Mouse (Mus musculus) small intestine, adult 2 months (tissue): ENCODE data around the gene A130010J15Rik.

Source experiments
- CTCF ChIP-seq: fragments of 200-500 bp; IDR thresholded peaks from 2 replicates; pipeline ENCODE4 v1.5.1; 2012; ENCODE audit warnings: low read depth, mild to moderate bottlenecking, control low read depth, inconsistent platforms, low read length, moderate library complexity, mixed read lengths; ENCODE audit not compliant: insufficient replicate concordance, insufficient read length; ENCODE audit errors: extremely low read depth
- POLR2A ChIP-seq: fragments of 200-500 bp; IDR thresholded peaks from 2 replicates; pipeline ENCODE4 v1.6.1; 2012; ENCODE audit warnings: low read depth, mild to moderate bottlenecking, control low read depth, inconsistent platforms, low read length, moderate library complexity

DNA sequence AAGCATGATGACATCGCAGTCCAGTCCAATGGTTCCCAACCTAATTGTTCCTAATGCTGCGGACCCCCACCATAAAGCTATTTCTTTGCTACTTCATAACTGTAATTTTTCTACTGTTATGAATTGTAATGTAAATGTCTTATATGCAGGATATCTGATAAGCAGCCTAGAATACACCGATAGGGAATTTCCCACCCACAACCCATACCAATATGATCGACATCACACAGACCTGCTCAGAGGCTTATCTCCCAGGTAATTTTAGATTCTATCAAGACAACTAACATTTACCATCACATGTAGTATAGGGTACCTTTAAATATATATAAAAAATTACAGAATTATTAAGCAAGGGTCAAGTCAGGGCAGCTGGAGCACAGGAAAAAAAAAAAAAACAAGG lies 58.3 kb downstream of the A130010J15Rik start:
- TF ChIP-seq CTCF: no peak
- no peak for TF ChIP-seq POLR2A
